Mouse (Mus musculus) heart, adult 2 months (tissue): ENCODE results near the gene Rarg.

Experiments
- CTCF ChIP-seq: fragments of 200-600 bp; IDR thresholded peaks from 2 replicates; pipeline ENCODE4 v1.8.1; 2022; ENCODE audit warnings: antibody characterized with exemption, mild to moderate bottlenecking, moderate library complexity
- POLR2A ChIP-seq: fragments of 200-500 bp; IDR thresholded peaks from 2 replicates; pipeline ENCODE4 v1.6.1; 2011; ENCODE audit warnings: mild to moderate bottlenecking, low read depth, low read length, control low read depth; ENCODE audit not compliant: insufficient read depth

DNA sequence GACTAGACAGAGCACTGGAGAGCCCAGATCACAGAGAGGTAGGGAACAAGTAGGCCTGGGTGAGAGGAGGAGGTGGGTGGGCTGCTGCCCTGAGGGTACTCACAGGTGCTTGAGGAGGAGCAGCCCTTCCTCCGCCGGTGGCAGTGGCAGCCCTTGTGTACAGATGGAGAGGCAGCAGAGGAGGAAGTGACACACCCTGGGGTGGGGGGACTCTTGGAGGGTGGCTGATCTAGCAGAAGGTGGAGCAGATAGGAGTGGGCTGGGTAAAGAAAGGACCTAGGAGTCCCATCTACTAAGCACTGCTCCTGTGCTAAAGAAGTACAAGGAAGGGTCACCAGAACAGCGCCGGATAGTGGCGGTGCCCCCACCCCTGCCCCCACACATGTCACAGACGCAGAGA lies 25.6 kb downstream of the Rarg start, which contains the start of gene Itgb7:
- TF ChIP-seq CTCF (no peak), POLR2A (no peak)
